Mouse (Mus musculus): Measurements from ENCODE around the gene Ptprn2. TPM values are rescaled to one million over a fixed set of nuclear protein-coding genes. Genes with fewer than 3 reads are reported as not detected.

The Ptprn2 gene
- total RNA-seq, 4 experiments from 2014 or later, result 314 to 341 (median 329) TPM

DNA sequence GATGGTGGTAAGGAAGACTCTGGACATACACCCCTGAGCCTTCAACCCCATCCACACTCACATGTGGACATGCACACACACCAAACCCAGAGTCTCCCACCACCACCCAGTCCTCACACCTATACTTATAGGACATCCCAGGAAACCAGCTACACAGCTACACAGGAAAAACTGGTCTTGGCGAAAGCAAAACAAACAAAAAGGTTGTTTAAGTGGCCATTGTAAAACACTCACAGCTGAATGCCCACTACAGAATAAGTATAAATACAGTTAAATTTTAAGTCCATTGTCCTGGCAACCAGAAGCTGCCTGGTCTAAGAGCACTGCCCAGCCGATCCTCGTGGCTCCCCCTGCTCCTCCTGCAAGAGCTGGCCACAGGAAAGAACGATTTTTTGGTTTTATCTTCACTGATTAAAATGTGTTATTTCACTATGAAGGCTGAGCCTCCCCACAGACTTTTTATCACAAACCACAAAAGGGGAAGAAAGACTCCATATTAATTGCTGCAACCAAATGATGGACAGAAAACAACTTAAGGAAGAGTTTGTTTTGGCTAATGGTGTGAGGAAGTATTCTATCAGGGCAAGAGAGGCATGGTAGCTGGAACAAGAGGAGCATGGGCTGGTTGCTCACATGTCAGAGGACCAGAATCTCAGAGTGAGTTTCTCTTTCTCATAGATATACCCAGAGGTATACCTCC, 722.1 kb downstream of the Ptprn2 start:
- DNase-seq (ENCODE audit: low spot score in 2 of 2), result no peak

GRCm38 (mm10) chr12:117210467-117210866, 724.9 kb downstream of the Ptprn2 start:
- DNase-seq (ENCODE audit: low spot score in 2 of 2), result no peak

GRCm38 (mm10) chr12:117213531-117213930, 728.0 kb downstream of the Ptprn2 start:
- DNase-seq (ENCODE audit: low spot score in 2 of 2), result no peak

DNA sequence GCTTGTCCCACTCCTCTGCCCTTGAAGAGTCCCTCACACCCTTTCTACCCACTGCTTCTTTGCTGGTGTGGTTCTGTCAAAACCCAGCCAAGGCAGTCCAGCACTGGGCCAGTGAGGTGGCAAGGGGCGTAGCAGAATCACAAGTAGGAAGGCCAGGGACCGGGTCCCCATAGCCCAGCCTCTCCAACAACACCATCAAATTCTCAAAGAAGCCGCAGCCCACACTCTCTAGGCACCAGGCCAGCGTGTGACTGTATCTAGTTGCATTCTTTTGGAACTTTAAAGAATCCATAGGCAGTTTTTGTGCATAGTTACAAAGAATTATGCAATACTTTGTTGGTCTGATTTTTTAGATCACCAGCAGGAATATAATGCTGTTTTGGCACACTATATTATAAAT, 728.8 kb downstream of the Ptprn2 start:
- DNase-seq (ENCODE audit: low spot score in 2 of 2), result peak in 1 of 2 experiments; percentile 70

- DNase-seq (ENCODE audit: low spot score in 2 of 2), result no peak
These were observed 729.4 kb downstream of the Ptprn2 start for GRCm38 (mm10) chr12:117214919-117215318.

DNA sequence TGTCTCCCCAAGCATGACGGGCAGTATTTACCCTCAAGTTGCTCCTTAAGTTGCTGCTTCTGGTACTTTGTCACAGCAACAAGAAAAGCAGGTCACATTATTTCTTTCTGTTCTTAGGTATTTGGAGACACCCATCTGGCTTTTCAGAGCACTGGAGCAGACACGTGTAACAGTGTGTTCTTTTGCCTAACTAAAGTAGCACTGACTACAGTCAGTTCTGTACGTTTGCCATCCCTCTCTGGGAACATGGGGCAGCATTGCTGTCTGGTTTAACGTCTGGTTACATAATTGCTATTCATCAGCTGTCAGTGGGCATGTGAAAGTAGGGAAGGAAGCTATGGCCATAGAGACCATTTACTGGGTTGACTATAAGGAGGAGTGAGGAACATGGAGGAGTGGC, 736.4 kb downstream of the Ptprn2 start:
- no peak for DNase-seq (ENCODE audit: low spot score in 2 of 2)

DNA sequence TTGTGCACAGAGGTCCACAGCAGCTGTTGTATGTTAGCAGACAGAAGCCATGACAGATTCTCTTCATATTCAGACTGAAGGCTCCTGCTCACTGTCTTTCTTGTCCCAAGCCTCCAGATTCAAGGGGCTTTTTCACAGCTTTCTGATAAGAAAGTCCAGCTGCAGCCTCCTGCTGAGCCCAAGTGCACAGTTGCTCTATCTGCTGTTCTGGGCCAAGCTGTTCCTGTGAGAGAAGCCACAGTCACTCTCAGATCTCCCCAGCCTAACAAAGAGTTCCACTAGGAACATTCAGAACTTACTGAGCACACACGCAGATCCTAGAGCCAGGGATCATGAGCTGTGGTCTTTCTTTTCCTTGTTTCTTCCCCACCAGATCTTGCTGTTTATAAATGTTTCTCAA, 738.5 kb downstream of the Ptprn2 start:
- no peak for DNase-seq (ENCODE audit: low spot score in 2 of 2)

- no peak for DNase-seq (ENCODE audit: low spot score in 2 of 2)
These were observed 741.7 kb downstream of the Ptprn2 start for GRCm38 (mm10) chr12:117227236-117227635.

- DNase-seq (ENCODE audit: low spot score in 2 of 2), result peak in 1 of 2 experiments; percentile 51
These were observed 743.9 kb downstream of the Ptprn2 start for GRCm38 (mm10) chr12:117229442-117229841.

- no peak for DNase-seq (ENCODE audit: low spot score in 2 of 2)
These were observed 744.8 kb downstream of the Ptprn2 start for GRCm38 (mm10) chr12:117230282-117230681.

DNA sequence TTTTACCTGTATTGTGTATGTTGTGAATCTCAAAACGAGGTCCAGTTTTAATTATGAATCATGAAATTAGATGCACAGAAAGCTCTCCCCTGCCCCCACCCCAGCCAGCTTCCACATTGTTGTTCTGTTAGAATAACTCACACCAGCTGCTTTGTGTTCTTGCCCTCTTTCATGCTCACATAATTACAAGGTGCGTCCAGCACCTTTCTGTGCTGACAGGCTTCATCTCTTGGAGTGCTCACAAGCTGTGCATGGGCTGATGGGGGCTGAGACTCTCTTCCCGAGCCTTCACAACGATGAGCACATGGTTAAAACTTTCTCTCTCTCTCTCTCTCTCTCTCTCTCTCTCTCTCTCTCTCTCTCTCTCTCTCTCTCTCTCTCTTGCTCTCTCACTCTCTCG, 746.3 kb downstream of the Ptprn2 start:
- no peak for DNase-seq (ENCODE audit: low spot score in 2 of 2)

- no peak for DNase-seq (ENCODE audit: low spot score in 2 of 2)
These were observed 749.6 kb downstream of the Ptprn2 start for GRCm38 (mm10) chr12:117235114-117235513.

DNA sequence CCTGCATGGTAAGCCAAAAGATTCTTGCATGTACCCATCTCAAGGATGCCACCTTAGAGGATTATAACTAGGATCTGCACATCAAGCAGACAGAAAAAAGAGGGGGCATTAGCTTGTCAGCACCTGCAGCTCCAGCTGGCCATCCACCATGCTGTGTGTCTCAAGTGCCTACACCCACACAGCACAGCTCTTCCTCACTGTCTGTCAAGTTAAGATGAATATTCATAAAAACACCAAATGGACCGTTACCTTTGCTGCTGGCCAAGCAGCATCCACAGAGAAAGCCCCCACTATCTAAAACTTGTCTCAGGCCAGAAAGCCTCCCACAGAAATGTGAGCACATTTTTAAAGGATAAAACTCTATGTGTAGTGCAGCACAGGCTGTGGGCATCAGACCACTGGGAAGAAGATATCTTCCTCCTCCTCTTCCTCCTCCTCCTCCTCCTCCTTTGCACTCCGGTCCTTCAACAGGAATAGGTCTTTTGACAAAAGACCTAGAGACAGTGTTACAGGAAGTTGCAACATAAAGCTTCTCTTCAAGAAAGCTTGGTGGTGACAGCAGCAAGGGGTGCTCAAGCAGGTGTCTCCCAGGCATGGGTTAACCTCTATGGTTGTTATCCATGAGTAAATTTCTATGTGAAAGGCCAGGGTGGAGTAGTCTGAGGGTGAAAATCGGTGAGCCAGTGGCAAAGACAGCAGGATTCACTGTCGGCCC, 750.7 kb downstream of the Ptprn2 start:
- DNase-seq (ENCODE audit: low spot score in 2 of 2), result peak in 1 of 2 experiments; percentile 60

DNA sequence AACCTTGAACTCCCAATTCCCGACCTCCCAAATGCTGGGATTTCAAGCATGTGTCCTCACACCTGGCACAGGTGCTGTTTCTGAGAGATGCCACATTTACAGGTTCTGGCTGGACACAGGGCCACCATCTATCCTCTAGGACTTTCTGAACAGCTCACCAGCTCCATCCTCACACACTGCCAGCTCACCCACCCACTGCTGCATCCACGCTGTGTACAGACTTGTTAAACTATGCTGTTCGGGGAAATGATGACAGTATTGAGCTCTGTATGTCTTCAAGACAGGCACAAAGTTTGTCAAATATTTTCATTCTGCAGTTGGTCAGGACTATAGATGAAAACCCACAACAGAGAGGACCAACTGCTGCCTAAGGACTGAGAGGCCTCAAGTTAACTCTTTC, 751.5 kb downstream of the Ptprn2 start:
- DNase-seq (ENCODE audit: low spot score in 2 of 2), result no peak

DNA sequence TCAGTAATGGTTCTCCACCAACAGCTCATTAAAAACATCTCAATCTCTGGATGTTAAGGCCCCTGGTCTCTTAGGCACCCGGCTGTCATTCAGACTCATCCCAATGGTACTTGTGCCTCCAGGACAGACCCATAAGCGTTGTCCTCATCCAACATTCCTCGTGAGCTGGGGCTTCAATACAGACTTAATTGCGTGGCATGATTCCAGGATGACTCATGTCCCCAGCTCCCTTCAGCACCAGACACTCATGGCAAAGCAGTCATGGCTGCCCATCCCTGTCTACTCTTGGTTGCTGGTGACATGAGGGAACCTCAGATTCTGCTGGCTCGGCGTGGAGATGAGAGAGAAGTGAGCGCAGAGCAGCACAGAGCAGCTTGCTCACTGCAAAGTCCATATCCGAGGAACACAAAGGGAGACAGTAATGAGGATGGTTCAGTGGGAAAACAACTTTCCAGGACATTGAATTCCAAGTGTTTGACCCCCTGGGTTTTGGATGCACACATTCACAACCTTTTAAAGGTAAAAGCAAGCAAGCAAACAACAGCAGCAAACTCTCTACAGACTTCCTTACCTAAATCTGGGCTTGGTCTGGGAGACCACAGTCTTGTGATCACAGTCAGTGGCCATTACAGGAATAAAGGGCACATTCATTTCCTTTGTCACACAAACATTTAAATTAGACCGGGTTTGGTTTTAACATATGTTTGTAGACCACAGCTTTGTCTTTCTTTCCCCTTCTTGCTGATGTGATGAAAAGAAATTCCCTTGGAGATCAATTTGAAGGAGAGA, 754.6 kb downstream of the Ptprn2 start:
- no peak for DNase-seq (ENCODE audit: low spot score in 2 of 2)

DNA sequence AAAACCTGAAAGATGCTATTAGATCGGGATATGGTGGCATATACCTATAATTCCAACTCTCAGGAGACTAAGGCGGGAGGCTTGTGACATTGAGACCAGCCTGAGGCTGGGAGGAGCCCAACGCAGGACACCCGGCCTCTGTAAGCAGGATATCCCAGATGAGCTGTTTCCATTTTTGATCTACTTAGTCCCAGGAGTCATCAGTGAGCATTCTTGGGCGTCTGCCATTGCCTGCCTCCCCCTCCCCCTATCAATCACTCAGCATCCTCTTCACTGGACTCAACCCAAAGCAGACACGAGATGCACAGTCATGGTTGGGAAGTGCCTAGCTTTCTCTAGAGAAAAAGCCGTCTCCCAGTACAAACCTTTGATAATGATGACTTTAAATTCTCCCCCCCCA, 756.7 kb downstream of the Ptprn2 start:
- no peak for DNase-seq (ENCODE audit: low spot score in 2 of 2)

- DNase-seq (ENCODE audit: low spot score in 2 of 2), result no peak
These were observed 760.5 kb downstream of the Ptprn2 start for GRCm38 (mm10) chr12:117245885-117246478.

- no peak for DNase-seq (ENCODE audit: low spot score in 2 of 2)
These were observed 764.9 kb downstream of the Ptprn2 start for GRCm38 (mm10) chr12:117250465-117250864.

GRCm38 (mm10) chr12:117251663-117252425, 766.3 kb downstream of the Ptprn2 start:
- no peak for DNase-seq (ENCODE audit: low spot score in 2 of 2)

DNA sequence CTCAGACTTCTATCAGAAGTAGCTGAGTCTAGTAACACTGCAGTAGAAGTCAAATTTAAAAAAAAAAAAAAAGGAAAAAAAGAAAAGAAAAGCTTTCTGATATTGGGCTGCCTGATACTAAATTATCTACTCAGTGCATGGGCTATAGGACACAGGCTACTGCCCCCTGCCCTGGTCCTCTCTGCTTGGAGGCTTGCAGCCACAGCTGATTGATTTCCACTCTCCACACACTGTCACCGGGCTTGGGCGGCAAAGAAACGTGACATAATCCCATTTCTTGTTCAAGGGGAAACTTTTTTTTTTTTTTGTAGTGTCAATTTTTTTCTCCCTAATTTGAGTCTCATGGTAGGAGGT, 766.9 kb downstream of the Ptprn2 start:
- no peak for DNase-seq (ENCODE audit: low spot score in 2 of 2)

GRCm38 (mm10) chr12:117254356-117254755, 768.8 kb downstream of the Ptprn2 start:
- DNase-seq (ENCODE audit: low spot score in 2 of 2), result no peak
